Mouse (Mus musculus) heart, embryonic 14.5 days (tissue): ENCODE results near the gene Idh3a. TPM values are rescaled to one million over a fixed set of nuclear protein-coding genes. Genes with fewer than 3 reads are reported as not detected.

Source experiments
- ATAC-seq: fragments of 200-750 bp; cut with Nextera tagmentation; 2 replicates; pipeline ENCODE4 v1.8.0; 2017; ENCODE audit warnings: low read depth, moderate TSS enrichment; ENCODE audit not compliant: insufficient number of reproducible peaks, insufficient read depth, low FRiP score
- H3K27ac ChIP-seq, 2 experiments: fragments of 200-500 bp in 1 of 2; fragments of 300-500 bp in 1 of 2; sonication (generic) in 1 of 2; replicated peaks in 1 of 2; 2 replicates each; pipeline ENCODE4 v1.5.1; 2012 to 2014; ENCODE audit warnings: low read depth in 2 of 2, low read length in 2 of 2, control low read depth in 1 of 2, mild to moderate bottlenecking in 1 of 2, mixed read lengths in 1 of 2; ENCODE audit not compliant: control insufficient read depth in 1 of 2, insufficient read depth in 1 of 2
- H3K27me3 ChIP-seq: fragments of 300-500 bp; sonication (generic); 2 replicates; pipeline ENCODE4 v1.6.1; 2014; ENCODE audit warnings: mild to moderate bottlenecking, low read length, control low read depth; ENCODE audit not compliant: control insufficient read depth, insufficient read depth
- H3K36me3 ChIP-seq: fragments of 300-500 bp; sonication (generic); 2 replicates; pipeline ENCODE4 v1.6.1; 2014; ENCODE audit warnings: mild to moderate bottlenecking, control low read depth, low read length, mixed read lengths; ENCODE audit not compliant: control insufficient read depth, insufficient read depth
- H3K4me1 ChIP-seq, 2 experiments: fragments of 200-500 bp in 1 of 2; fragments of 300-500 bp in 1 of 2; sonication (generic) in 1 of 2; 2 replicates each; pipeline ENCODE4 v1.6.1; 2012 to 2014; ENCODE audit warnings: low read length in 2 of 2, control low read depth in 1 of 2, mixed read lengths in 1 of 2; ENCODE audit not compliant: control insufficient read depth in 2 of 2, insufficient read depth in 2 of 2
- H3K4me2 ChIP-seq: fragments of 300-500 bp; sonication (generic); 2 replicates; pipeline ENCODE4 v1.6.1; 2014; ENCODE audit warnings: mild to moderate bottlenecking, low read length
- H3K4me3 ChIP-seq, 2 experiments: fragments of 200-500 bp in 1 of 2; fragments of 300-500 bp in 1 of 2; sonication (generic) in 1 of 2; 2 replicates each; pipeline ENCODE4 v1.5.1; 2012 to 2014; ENCODE audit warnings: low read length in 2 of 2, mild to moderate bottlenecking in 2 of 2, control low read depth in 1 of 2, low read depth in 1 of 2, moderate library complexity in 1 of 2; ENCODE audit not compliant: control insufficient read depth in 1 of 2, insufficient read depth in 1 of 2
- H3K9ac ChIP-seq: fragments of 300-500 bp; sonication (generic); 2 replicates; pipeline ENCODE4 v1.6.1; 2014; ENCODE audit warnings: mild to moderate bottlenecking, low read length
- H3K9me3 ChIP-seq: fragments of 300-500 bp; sonication (generic); 2 replicates; pipeline ENCODE4 v1.6.1; 2016; ENCODE audit warnings: low read length, control low read depth; ENCODE audit not compliant: control insufficient read depth
- WGBS: fragments of 180-500 bp; shearing (Covaris S2); extraction: QIAGEN DNeasy Blood & Tissue Kit; methylation state at CpG from one replicate; pipeline ENCODE4 v1.1.7; 2014; 5-methylcytosine and 5-hydroxymethylcytosine counted together
- polyA plus RNA-seq: library from polyadenylated mRNA; unstranded; fragments of >200 nt; fragmentation: Nextera tagmentation; extraction: Ambion mirVana; gene quantifications from 2 replicates; pipeline ENCODE4 v1.2.1, GENCODE M21; 2014

Idh3a gene
- polyA plus RNA-seq, 1 experiment from 2014 or later = 502 TPM

DNA sequence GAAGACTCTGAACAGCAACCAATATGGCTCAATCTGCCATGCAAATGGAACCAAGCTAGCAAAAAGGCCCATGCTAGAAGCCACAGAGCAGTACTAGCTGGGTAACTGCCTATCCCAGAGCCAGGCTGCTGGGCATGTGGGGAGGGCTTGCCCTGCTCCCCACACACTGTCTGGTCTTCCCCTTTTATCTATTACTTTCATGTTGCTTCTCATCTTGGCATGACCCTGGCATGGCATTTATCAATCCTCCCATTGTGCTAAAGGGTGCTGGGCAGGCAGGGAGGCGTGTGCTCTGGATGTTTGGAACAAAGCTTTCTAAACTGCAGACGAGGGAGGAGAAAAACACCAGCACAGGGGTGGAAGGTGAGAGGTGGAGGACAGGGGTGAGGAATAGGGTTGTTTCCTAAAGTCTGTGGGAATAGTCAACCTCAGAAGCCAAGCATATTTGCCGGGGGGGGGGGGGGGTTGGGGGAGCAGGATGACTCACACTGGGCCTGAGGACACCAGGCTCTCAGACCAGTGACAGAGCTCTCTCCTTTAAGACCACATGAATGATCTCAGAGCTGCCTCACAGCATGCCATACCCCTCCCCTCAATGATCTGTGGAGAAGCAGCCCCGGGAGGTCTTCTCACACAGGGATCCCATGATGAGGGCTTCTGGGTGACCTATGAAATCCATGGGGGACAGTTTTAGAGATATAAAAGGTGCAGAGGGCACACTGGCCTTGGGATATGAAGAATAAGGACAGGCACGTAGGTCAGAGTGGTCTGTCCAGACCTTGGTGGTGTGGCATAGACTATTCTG lies 51.6 kb downstream of the Idh3a start:
- no peak overlapping the region for H3K27ac ChIP-seq
- no peak for ATAC-seq
- no peaks in the 10 kb centered on the region for H3K27me3 ChIP-seq
- H3K4me3 ChIP-seq = no peak overlapping the region
- H3K36me3 ChIP-seq = no peaks in the 10 kb centered on the region
- no peak overlapping the region for H3K9ac ChIP-seq
- H3K9me3 ChIP-seq = no peaks in the 10 kb centered on the region
- no peak overlapping the region for H3K4me2 ChIP-seq
- WGBS = 43% methylated on average over 5 of the region's 5 CpGs
- peaks cover 7 to 9% of the 10 kb centered on the region in 2 experiments for H3K4me1 ChIP-seq

DNA sequence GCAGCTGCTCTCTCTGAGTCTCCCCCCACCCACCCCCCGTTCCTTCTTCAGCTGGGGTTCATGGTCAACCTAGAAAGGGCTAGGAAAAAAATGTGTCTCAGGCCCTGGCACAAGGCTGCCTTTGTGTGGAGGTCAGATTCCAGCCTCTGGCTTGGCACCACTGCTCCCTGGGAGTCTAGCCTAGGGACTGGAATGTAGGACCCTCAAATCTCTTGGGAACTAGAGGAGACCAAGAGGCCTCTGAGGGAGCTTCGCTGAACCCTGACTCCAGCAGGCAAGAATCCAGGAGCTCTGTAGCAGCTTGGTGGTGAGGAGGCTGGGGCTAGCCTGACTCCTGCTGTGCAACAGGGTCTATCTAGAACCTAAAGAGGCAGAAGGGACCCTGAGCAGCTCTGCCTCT lies 53.1 kb downstream of the Idh3a start:
- no peak for ATAC-seq
- peaks cover 2 to 3% of the 10 kb centered on the region in 2 experiments; a peak in 3 of 4 replicates for H3K4me1 ChIP-seq
- no peak overlapping the region for H3K9ac ChIP-seq
- H3K9me3 ChIP-seq = no peaks in the 10 kb centered on the region
- no peaks in the 10 kb centered on the region for H3K27me3 ChIP-seq
- WGBS = 42% methylated on average over 2 of the region's 2 CpGs
- no peak overlapping the region for H3K27ac ChIP-seq
- H3K36me3 ChIP-seq = no peaks in the 10 kb centered on the region
- H3K4me2 ChIP-seq = no peak overlapping the region
- H3K4me3 ChIP-seq = no peak overlapping the region

DNA sequence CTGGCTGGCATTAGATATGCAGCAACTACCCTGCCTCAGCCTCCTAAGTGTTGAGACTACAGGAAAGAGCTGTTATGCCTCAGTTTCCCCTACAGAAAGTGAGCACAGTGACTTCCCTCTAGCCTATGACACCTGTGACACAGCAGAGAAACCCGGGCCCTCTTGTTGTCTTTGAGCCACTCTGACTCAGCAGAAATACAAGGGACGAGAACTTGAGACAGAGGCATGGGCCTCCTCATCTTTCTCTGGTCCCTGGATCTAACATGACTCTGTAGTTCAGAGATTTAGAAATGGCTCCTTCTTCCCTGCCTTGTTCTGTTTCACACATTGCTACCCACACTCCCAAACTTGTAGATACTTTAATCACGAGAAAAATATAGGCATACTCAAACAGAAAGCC lies 55.4 kb downstream of the Idh3a start:
- no peak for ATAC-seq
- no peaks in the 10 kb centered on the region for H3K27me3 ChIP-seq
- H3K27ac ChIP-seq = no peak overlapping the region
- WGBS = 55% methylated on average over 3 of the region's 3 CpGs
- no peak overlapping the region for H3K4me2 ChIP-seq
- H3K4me3 ChIP-seq = no peak overlapping the region
- no peak overlapping the region for H3K9ac ChIP-seq
- H3K9me3 ChIP-seq = no peaks in the 10 kb centered on the region
- H3K36me3 ChIP-seq = no peaks in the 10 kb centered on the region
- H3K4me1 ChIP-seq = 0 out of 4 replicates have a peak, but pooled peaks cover 0 to 2% of the 10 kb centered on the region in 2 experiments

DNA sequence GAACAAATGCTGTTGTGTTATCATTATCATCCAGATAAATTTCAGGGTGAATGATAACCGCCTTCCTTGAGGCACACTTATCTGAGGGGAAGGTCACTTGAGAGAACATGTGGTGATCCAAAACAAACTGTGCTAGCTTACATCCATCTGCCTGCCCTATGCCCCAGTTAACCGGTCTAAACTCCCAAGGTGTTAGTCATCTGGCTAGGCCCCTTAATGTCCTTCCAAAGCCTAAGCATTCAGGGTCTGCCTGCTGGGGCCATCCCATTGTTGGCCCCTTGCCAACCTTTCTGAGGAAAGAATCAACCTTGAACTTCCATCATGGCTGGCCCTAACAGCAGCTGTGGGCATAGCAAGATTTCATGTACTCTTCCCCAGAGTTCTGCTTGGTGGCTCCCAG lies 56.0 kb downstream of the Idh3a start:
- no peaks in the 10 kb centered on the region for H3K36me3 ChIP-seq
- H3K4me2 ChIP-seq = no peak overlapping the region
- H3K27ac ChIP-seq = no peak overlapping the region
- 0 out of 4 replicates have a peak, but pooled peaks cover 0 to 2% of the 10 kb centered on the region in 2 experiments for H3K4me1 ChIP-seq
- no peaks in the 10 kb centered on the region for H3K9me3 ChIP-seq
- 54% methylated on average over 2 of the region's 2 CpGs for WGBS
- ATAC-seq = no peak
- H3K4me3 ChIP-seq = no peak overlapping the region
- H3K27me3 ChIP-seq = no peaks in the 10 kb centered on the region
- no peak overlapping the region for H3K9ac ChIP-seq

DNA sequence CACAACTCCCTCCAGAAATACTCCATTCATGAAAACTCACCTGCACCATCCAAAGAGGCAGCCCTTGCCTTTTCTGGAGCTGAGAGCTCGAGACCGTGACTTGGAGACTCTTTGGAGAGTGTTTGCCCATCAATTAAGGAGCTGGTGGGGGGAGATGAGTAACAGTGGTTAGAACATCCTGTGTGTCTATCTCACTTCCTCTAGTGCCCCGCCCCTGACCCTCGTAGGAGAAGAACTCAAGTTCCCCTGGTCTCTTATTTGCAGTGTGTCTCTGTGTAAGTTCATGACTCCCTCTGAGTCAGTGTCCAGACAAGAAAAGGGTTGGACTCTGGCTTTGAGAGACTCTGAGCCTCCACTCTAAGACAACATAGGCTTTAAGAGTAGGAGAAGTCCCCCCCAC lies 56.4 kb downstream of the Idh3a start:
- no peak overlapping the region for H3K27ac ChIP-seq
- no peak overlapping the region for H3K4me2 ChIP-seq
- no peaks in the 10 kb centered on the region for H3K9me3 ChIP-seq
- 69% methylated on average over 4 of the region's 4 CpGs for WGBS
- 0 out of 4 replicates have a peak, but pooled peaks cover 0 to 2% of the 10 kb centered on the region in 2 experiments for H3K4me1 ChIP-seq
- no peak overlapping the region for H3K9ac ChIP-seq
- no peaks in the 10 kb centered on the region for H3K36me3 ChIP-seq
- H3K4me3 ChIP-seq = no peak overlapping the region
- H3K27me3 ChIP-seq = no peaks in the 10 kb centered on the region
- no peak for ATAC-seq

DNA sequence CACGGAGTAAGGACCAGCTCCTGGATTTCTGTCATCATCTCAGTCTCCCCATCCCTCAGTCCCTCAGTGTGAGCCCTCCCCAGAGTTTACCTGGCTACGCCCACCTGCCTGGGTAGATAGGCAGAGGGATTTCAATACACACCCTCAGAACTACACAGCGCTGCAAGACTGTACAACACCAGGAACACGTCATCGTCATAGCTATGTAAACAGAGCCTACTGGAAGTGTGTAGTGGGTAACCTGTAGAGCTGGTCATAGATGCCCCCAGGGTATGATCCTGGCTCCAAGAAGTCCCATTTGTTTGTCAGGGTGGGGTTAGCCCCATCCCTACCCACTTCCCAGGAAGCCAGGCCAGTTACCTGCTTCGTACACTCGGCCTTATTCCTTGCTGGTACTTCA lies 57.0 kb downstream of the Idh3a start:
- Histone ChIP-seq H3K27me3 (no peaks in the 10 kb centered on the region), H3K27ac (no peak overlapping the region), H3K4me3 (no peak overlapping the region), H3K9me3 (no peaks in the 10 kb centered on the region), H3K4me1 (0 out of 4 replicates have a peak, but pooled peaks cover 0 to 2% of the 10 kb centered on the region in 2 experiments), H3K4me2 (no peak overlapping the region), H3K9ac (no peak overlapping the region), H3K36me3 (no peaks in the 10 kb centered on the region)
- 85% methylated on average over 7 of the region's 7 CpGs for WGBS
- ATAC-seq = no peak

DNA sequence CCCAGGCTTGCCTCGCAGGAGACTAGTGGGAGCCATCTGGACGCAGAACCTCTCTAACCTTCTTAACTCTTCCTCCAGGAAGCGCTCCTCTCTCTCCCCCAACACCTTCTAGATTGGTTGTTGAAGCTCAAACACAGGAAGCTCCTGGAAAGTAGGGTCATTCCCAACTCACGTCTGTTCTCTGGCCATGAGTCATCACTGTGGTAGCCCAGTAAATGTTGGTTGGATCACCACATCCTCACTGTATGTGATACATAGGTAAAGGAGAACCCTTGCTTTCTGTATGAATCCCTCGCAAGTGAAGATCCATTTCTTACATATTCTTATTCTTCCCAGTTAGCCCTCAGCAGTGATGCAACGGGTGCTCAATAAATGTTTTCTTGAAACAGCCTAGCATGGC lies 59.4 kb downstream of the Idh3a start:
- H3K9ac ChIP-seq = no peak overlapping the region
- WGBS = 79% methylated on average over 6 of the region's 6 CpGs
- no peak for ATAC-seq
- no peak overlapping the region for H3K4me3 ChIP-seq
- no peaks in the 10 kb centered on the region for H3K27me3 ChIP-seq
- H3K27ac ChIP-seq = no peak overlapping the region
- H3K36me3 ChIP-seq = no peaks in the 10 kb centered on the region
- H3K4me2 ChIP-seq = no peak overlapping the region
- H3K9me3 ChIP-seq = no peaks in the 10 kb centered on the region
- H3K4me1 ChIP-seq = 0 out of 4 replicates have a peak, but pooled peaks cover 0 to 2% of the 10 kb centered on the region in 2 experiments
